In genomic region chr5:143465156-143466085, GRCm38 (mm10) we compare ENCODE assay signal across 8 mouse cellular contexts. TPM values are rescaled to one million over a fixed set of nuclear protein-coding genes. Genes with fewer than 3 reads are reported as not detected.
DNase-seq lines count a peak whose midpoint lies in the region; ATAC-seq lines count a peak whose summit lies in the region.

No protein-coding gene starts in this region.

- no peak for ATAC-seq in embryonic facial prominence, embryonic 14.5 days (ENCODE audit: low read depth)
- no peak for ATAC-seq in neural tube, embryonic 11.5 days (ENCODE audit: insufficient read depth, low FRiP score, low TSS enrichment)

- H3K27me3 ChIP-seq in embryonic facial prominence, embryonic 14.5 days (replicated peaks; ENCODE audit: control insufficient read depth, insufficient read depth, low read length) = no peaks in the 10 kb centered on the region; the same call in 1 of the 2 replicates
- 0 out of 2 replicates have a peak, but pooled peaks cover 15% of the 10 kb centered on the region for H3K27me3 ChIP-seq in limb, embryonic 10.5 days (ENCODE audit: low read depth, poor library complexity, severe bottlenecking)
- H3K27me3 ChIP-seq in neural tube, embryonic 11.5 days (ENCODE audit: control insufficient read depth, insufficient read depth, low read length) = no peaks in the 10 kb centered on the region

- 32% methylated on average over 23 of the region's 23 CpGs for WGBS in embryonic facial prominence, embryonic 14.5 days
- 32% methylated on average over 23 of the region's 23 CpGs for WGBS in limb, embryonic 10.5 days
- 37% methylated on average over 23 of the region's 23 CpGs for WGBS in neural tube, embryonic 11.5 days

- peak; percentile 22 to 31 for DNase-seq in spleen, postnatal 10 days (ENCODE audit: low spot score in 2 of 2)
- no peak for DNase-seq in spleen, adult 12 weeks (ENCODE audit: low spot score)
- DNase-seq in embryonic facial prominence, embryonic 14.5 days (ENCODE audit: low spot score) = no peak
- no peak for DNase-seq in limb, embryonic 10.5 days (ENCODE audit: low spot score)
- DNase-seq in neural tube, embryonic 11.5 days (ENCODE audit: low spot score) = no peak
- DNase-seq in layer of hippocampus, postnatal 36 days = no peak
- DNase-seq in gastrocnemius, adult 8-10 months (ENCODE audit: low spot score in 2 of 2) = no peak
- no peak for DNase-seq in kidney, postnatal 4 days

- peak overlapping the region; percentile 71 for H3K9ac ChIP-seq in embryonic facial prominence, embryonic 14.5 days (ENCODE audit: low read depth, low read length)
- H3K9ac ChIP-seq in neural tube, embryonic 11.5 days (ENCODE audit: low read length) = peak overlapping the region; percentile 77

- H3K27ac ChIP-seq in embryonic facial prominence, embryonic 14.5 days (replicated peaks; ENCODE audit: low read depth, low read length) = no peak overlapping the region
- H3K27ac ChIP-seq in limb, embryonic 10.5 days = no peak overlapping the region
- no peak overlapping the region for H3K27ac ChIP-seq in neural tube, embryonic 11.5 days (ENCODE audit: low read depth, low read length)

- H3K9me3 ChIP-seq in embryonic facial prominence, embryonic 14.5 days (ENCODE audit: control insufficient read depth, low read length) = no peaks in the 10 kb centered on the region
- no peaks in the 10 kb centered on the region for H3K9me3 ChIP-seq in limb, embryonic 10.5 days (replicated peaks)
- H3K9me3 ChIP-seq in neural tube, embryonic 11.5 days (ENCODE audit: control insufficient read depth, low read length) = no peaks in the 10 kb centered on the region

- no peaks in the 10 kb centered on the region; the same call in 1 of the 2 replicates for H3K36me3 ChIP-seq in embryonic facial prominence, embryonic 14.5 days (ENCODE audit: control insufficient read depth, insufficient read depth, low read length)
- H3K36me3 ChIP-seq in limb, embryonic 10.5 days = peaks cover 33% of the 10 kb centered on the region
- no peaks in the 10 kb centered on the region; the same call in none of the 2 replicates for H3K36me3 ChIP-seq in neural tube, embryonic 11.5 days (ENCODE audit: control insufficient read depth, insufficient read depth, low read length)

- H3K4me2 ChIP-seq in embryonic facial prominence, embryonic 14.5 days (ENCODE audit: low read depth, low read length) = peak overlapping the region; percentile 95
- peak overlapping the region; percentile 91 for H3K4me2 ChIP-seq in neural tube, embryonic 11.5 days (ENCODE audit: low read depth)

- peaks cover 12% of the 10 kb centered on the region for H3K4me1 ChIP-seq in embryonic facial prominence, embryonic 14.5 days (ENCODE audit: control insufficient read depth, insufficient read depth, low read length)
- H3K4me1 ChIP-seq in limb, embryonic 10.5 days = peaks cover 19% of the 10 kb centered on the region
- H3K4me1 ChIP-seq in neural tube, embryonic 11.5 days (ENCODE audit: control insufficient read depth, insufficient read depth, low read length) = peaks cover 2% of the 10 kb centered on the region; the same call in 1 of the 2 replicates

- H3K4me3 ChIP-seq in embryonic facial prominence, embryonic 14.5 days (ENCODE audit: low read depth, low read length) = peak overlapping the region; percentile 79
- peak overlapping the region; percentile 70 for H3K4me3 ChIP-seq in limb, embryonic 10.5 days
- peak overlapping the region; percentile 74 for H3K4me3 ChIP-seq in neural tube, embryonic 11.5 days (ENCODE audit: low read depth, low read length)

RNA-seq across cellular contexts. Expression of gene Daglb, which starts 1.0 kb away (rescaled TPM):
- 7.6 and 8.5 TPM in 2 replicates for polyA plus RNA-seq in embryonic facial prominence, embryonic 14.5 days (2014; fragmentation: Nextera tagmentation; extraction: Ambion mirVana)
- polyA plus RNA-seq in limb, embryonic 10.5 days (2016; fragmentation: Nextera tagmentation; extraction: Ambion mirVana) = 10.5 and 10.6 TPM in 2 replicates
- 11.2 and 12.8 TPM in 2 replicates for polyA plus RNA-seq in neural tube, embryonic 11.5 days (2014; fragmentation: Nextera tagmentation; extraction: Ambion mirVana)
- total RNA-seq in layer of hippocampus, postnatal 36 days (2021) = 10 to 100 TPM; 25.9 to 26.4 TPM
- total RNA-seq in gastrocnemius, adult 8-10 months (2022) = 10 to 100 TPM in 1 of 4 experiments, 1 to 10 TPM in 3; 9.5 to 11.2 (median 9.8) TPM

Comparison
In these comparisons a context has a peak if more than half of its experiments do, and no peak if none do; other contexts are left out.
1. DNase-seq: peak in spleen, postnatal 10 days (2 of 2); none in spleen, adult 12 weeks (single experiment), embryonic facial prominence, embryonic 14.5 days (single experiment), limb, embryonic 10.5 days (single experiment), neural tube, embryonic 11.5 days (single experiment), layer of hippocampus, postnatal 36 days (0 of 2), gastrocnemius, adult 8-10 months (0 of 2) and kidney, postnatal 4 days (0 of 2).
2. Peak in every context shown above with its lines, with median percentiles within 50 percentile points of each other: H3K4me3 ChIP-seq.